In the genomic region with DNA sequence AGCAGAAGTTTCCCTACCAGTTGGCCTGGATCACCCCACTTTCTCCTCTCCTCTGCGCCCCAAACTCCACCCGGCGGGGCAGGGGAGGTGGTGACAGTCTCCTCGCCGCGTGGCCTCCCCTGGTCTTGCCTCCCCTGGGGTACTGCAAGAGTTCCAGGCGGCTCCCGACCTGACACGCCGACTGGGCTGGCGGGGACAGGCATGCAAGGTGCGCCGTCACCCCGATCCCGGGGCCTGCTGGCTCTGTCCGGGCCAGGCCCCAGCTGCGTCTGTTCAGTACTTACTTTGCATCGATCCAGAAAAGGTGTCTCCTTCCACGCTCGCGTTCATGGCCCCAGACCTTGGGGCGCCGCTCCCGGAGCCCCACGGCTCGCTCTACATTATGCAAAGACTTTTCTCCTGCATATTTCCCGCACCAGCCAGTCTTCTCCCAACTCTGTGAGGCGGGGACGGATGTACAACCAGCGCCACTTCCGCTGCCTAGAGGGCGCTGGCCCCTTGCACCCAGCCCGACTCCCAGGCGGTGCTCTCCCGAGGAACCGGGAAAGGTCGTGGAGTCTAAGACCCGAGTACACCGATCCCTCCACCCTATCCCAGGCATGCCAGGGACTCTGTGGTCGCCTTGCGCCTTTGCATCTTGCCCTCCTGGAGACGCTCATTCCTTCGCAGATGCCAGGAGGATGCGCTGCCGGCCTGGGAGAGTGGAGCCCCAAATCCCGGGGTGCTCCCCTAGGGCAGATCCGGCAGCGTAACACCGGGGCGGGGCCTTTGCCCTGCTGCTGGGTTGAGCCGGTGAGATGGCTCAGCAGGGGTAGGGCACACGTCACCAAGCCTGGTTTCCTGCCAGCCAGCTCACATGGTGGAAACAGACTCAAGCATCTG, we compare ENCODE assay signal across 8 mouse cellular contexts. TPM values are rescaled to one million over a fixed set of nuclear protein-coding genes. Genes with fewer than 3 reads are reported as not detected.
DNase-seq lines count a peak whose midpoint lies in the region; ATAC-seq and TF ChIP-seq lines count a peak whose summit lies in the region.

Gene Zfp64, minus strand, starts transcription at position 753 of the 882 bp plus-strand sequence.

- H3K36me3 ChIP-seq in E14TG2a.4 (ENCODE audit: insufficient read depth, low read length) = peaks cover 51% of the 10 kb centered on the region
- H3K36me3 ChIP-seq in forebrain, embryonic 14.5 days (ENCODE audit: control insufficient read depth, insufficient read depth, low read length) = peaks cover 10% of the 10 kb centered on the region
- H3K36me3 ChIP-seq in neural tube, embryonic 15.5 days = peaks cover 8% of the 10 kb centered on the region

- H3K9me3 ChIP-seq in E14TG2a.4 (ENCODE audit: low read length) = no peaks in the 10 kb centered on the region
- H3K9me3 ChIP-seq in forebrain, embryonic 14.5 days (replicated peaks; ENCODE audit: control insufficient read depth, low read length) = no peaks in the 10 kb centered on the region
- H3K9me3 ChIP-seq in neural tube, embryonic 15.5 days (replicated peaks) = no peaks in the 10 kb centered on the region

- H3K4me2 ChIP-seq in forebrain, embryonic 14.5 days (ENCODE audit: low read length) = peak within 1 kb of the TSS; percentile 95
- peak within 1 kb of the TSS; percentile 95 for H3K4me2 ChIP-seq in neural tube, embryonic 15.5 days

- 1% methylated on average over 50 of the region's 52 CpGs for WGBS in forebrain, embryonic 14.5 days
- WGBS in neural tube, embryonic 15.5 days = 0% methylated on average over 52 of the region's 52 CpGs

- no peaks in the 10 kb centered on the region for H3K27me3 ChIP-seq in E14TG2a.4 (ENCODE audit: insufficient read depth, low read length)
- H3K27me3 ChIP-seq in forebrain, embryonic 14.5 days (replicated peaks; ENCODE audit: control insufficient read depth, insufficient read depth, low read length) = no peaks in the 10 kb centered on the region
- no peaks in the 10 kb centered on the region for H3K27me3 ChIP-seq in neural tube, embryonic 15.5 days (replicated peaks)

- peak; percentile 92 for ATAC-seq in cerebellum, adult (ENCODE audit: insufficient number of reproducible peaks, low FRiP score, low TSS enrichment)
- peak; percentile 93 for ATAC-seq in forebrain, embryonic 14.5 days
- ATAC-seq in neural tube, embryonic 15.5 days (ENCODE audit: low FRiP score) = peak; percentile 92

- peaks cover 73% of the 10 kb centered on the region for H3K4me1 ChIP-seq in E14TG2a.4 (replicated peaks; ENCODE audit: low read depth, low read length)
- H3K4me1 ChIP-seq in forebrain, embryonic 14.5 days (ENCODE audit: control insufficient read depth, insufficient read depth, low read length) = peaks cover 8% of the 10 kb centered on the region
- peaks cover 21% of the 10 kb centered on the region for H3K4me1 ChIP-seq in neural tube, embryonic 15.5 days

- peak; percentile 87 for DNase-seq in forebrain, embryonic 14.5 days (ENCODE audit: low spot score)
- DNase-seq in heart, postnatal 14 days = peak; percentile 82 to 83
- peak; percentile 86 for DNase-seq in layer of hippocampus, adult 11-12 months (ENCODE audit: low spot score)
- peak; percentile 89 to 92 for DNase-seq in lung, adult 18-20 months
- DNase-seq in testis, postnatal 14 days (ENCODE audit: low spot score) = peak; percentile 76

- H3K27ac ChIP-seq in forebrain, embryonic 14.5 days (ENCODE audit: low read depth, low read length) = peak within 1 kb of the TSS; percentile 80
- peak within 1 kb of the TSS; percentile 82 for H3K27ac ChIP-seq in neural tube, embryonic 15.5 days (replicated peaks)

- H3K4me3 ChIP-seq in E14TG2a.4 (replicated peaks; ENCODE audit: low read length) = peak within 1 kb of the TSS; percentile 100
- H3K4me3 ChIP-seq in forebrain, embryonic 14.5 days (ENCODE audit: low read depth, low read length) = peak within 1 kb of the TSS; percentile 77
- H3K4me3 ChIP-seq in neural tube, embryonic 15.5 days (replicated peaks) = peak within 1 kb of the TSS; percentile 62

- intact Hi-C loops in heart, postnatal 14 days (cut with DNase I) = no loop called here

- TF ChIP-seq CTCF in E14TG2a.4 (conservative IDR thresholded peaks at IDR 0.05; ENCODE audit: low read length) = peak; percentile 25

- H3K9ac ChIP-seq in forebrain, embryonic 14.5 days (ENCODE audit: low read length) = peak within 1 kb of the TSS; percentile 92
- H3K9ac ChIP-seq in neural tube, embryonic 15.5 days (replicated peaks) = peak within 1 kb of the TSS; percentile 82

RNA-seq across cellular contexts. Expression of gene Zfp64, which starts in this region (rescaled TPM):
- polyA plus RNA-seq in forebrain, embryonic 14.5 days (2014; fragmentation: Nextera tagmentation; extraction: Ambion mirVana) = 29.7 and 36.6 TPM in 2 replicates
- total RNA-seq in heart, postnatal 14 days (2021) = 1 to 10 TPM; 8.7 to 8.9 TPM
- polyA plus RNA-seq in neural tube, embryonic 15.5 days (2015; fragmentation: Nextera tagmentation; extraction: Ambion mirVana) = 24.1 and 28.4 TPM in 2 replicates

Comparison
In these comparisons a context has a peak if more than half of its experiments do, and no peak if none do; other contexts are left out.
1. Peak in every context shown above with its lines: DNase-seq, ATAC-seq, H3K4me3 ChIP-seq and H3K27ac ChIP-seq.